Mouse (Mus musculus) lung, adult 2 months (tissue): ENCODE measurements around the gene Kcnc1.

ENCODE experiments used
- CTCF ChIP-seq: fragments of 200-500 bp; IDR thresholded peaks from 2 replicates; pipeline ENCODE4 v1.5.1; 2011; ENCODE audit warnings: mild to moderate bottlenecking, low read length, control low read depth; ENCODE audit not compliant: insufficient read depth
- POLR2A ChIP-seq: fragments of 200-500 bp; IDR thresholded peaks from 2 replicates; pipeline ENCODE4 v1.6.1; 2011; ENCODE audit warnings: low read depth, mild to moderate bottlenecking, control low read depth, low read length, borderline replicate concordance; ENCODE audit errors: extremely low read depth

DNA sequence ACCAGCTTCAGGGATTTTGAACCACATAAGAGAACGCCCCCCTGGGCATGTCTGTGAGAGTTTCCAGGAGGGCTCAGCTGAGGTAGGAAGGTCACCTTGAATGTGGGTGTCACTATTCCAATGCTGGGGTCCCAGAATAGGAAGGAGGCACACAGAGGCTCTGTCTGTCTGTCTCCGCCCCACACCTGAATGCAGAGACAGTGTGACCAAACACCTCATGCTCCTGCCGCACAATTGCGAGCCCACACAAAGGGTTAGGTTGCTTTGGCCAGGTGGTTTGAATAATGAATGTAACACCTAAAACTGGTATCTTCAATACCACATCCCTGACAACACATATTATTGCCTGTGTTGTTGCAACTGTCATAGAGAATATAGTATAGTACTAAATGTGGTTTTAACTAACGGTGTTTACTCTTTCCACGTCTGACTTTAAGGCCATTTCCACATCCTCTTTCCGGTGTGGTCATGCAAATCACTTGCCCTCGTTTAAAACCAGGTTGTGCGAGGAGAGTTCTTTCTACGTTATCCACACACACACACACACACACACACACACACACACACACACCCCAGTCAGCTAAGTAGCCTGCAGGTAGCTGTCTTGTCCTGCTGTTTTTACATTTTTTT lies 6.7 kb upstream of the Kcnc1 start:
- no peak for TF ChIP-seq POLR2A
- no peak for TF ChIP-seq CTCF
